Mouse (Mus musculus) cortical plate, adult 2 months (tissue): ENCODE measurements around the gene Npas3.

Source experiments
- CTCF ChIP-seq: fragments of 200-500 bp; IDR thresholded peaks from 2 replicates; pipeline ENCODE4 v1.5.1; 2011; ENCODE audit warnings: mild to moderate bottlenecking, control low read depth, low read length; ENCODE audit not compliant: insufficient read depth; ENCODE audit errors: extremely low read depth
- POLR2A ChIP-seq: fragments of 200-500 bp; IDR thresholded peaks from 2 replicates; pipeline ENCODE4 v1.6.1; 2011; ENCODE audit warnings: mild to moderate bottlenecking, low read length, control low read depth; ENCODE audit not compliant: insufficient read depth; ENCODE audit errors: extremely low read depth

GRCm38 (mm10) chr12:53695324-53695723, 446.8 kb downstream of the Npas3 start:
- no peak for TF ChIP-seq POLR2A
- TF ChIP-seq CTCF = no peak
